Mouse (Mus musculus) myocyte (in vitro differentiated cells): ENCODE data around the gene Cc2d2a. TPM values are rescaled to one million over a fixed set of nuclear protein-coding genes. Genes with fewer than 3 reads are reported as not detected.

ENCODE experiments used
- H3K27me3 ChIP-seq: one replicate; pipeline ENCODE4 v1.6.1; 2011; ENCODE audit not compliant: control insufficient read depth, insufficient read depth, insufficient read length
- H3K36me3 ChIP-seq: one replicate; pipeline ENCODE4 v1.6.1; 2011; ENCODE audit not compliant: control insufficient read depth, insufficient read depth
- H3K4me2 ChIP-seq: one replicate; pipeline ENCODE4 v1.6.1; 2011; ENCODE audit warnings: low read depth, control low read depth
- H3K4me3 ChIP-seq: one replicate; pipeline ENCODE4 v1.5.1; 2011; ENCODE audit warnings: mild to moderate bottlenecking, control low read depth, moderate library complexity
- H3K79me2 ChIP-seq: one replicate; pipeline ENCODE4 v1.6.1; 2011; ENCODE audit not compliant: control insufficient read depth, insufficient read depth
- H3ac ChIP-seq: one replicate; pipeline ENCODE4 v1.6.1; 2011; ENCODE audit not compliant: control insufficient read depth, insufficient read length
- CEBPB ChIP-seq: IDR thresholded peaks from 2 replicates; pipeline ENCODE4 v1.6.1; 2011; ENCODE audit warnings: mild to moderate bottlenecking, moderate library complexity; ENCODE audit not compliant: poor library complexity, insufficient read depth, severe bottlenecking
- E2F4 ChIP-seq: IDR thresholded peaks from one replicate; pipeline ENCODE4 v1.6.1; 2011; ENCODE audit warnings: mild to moderate bottlenecking, control low read depth, moderate library complexity; ENCODE audit not compliant: insufficient read depth
- MAX ChIP-seq: IDR thresholded peaks from one replicate; pipeline ENCODE4 v1.6.1; 2011; ENCODE audit warnings: low read depth, mild to moderate bottlenecking, control low read depth
- MYOD1 ChIP-seq, 3 experiments: IDR thresholded peaks; one replicate each; pipeline ENCODE4 v1.6.1; 2011; ENCODE audit warnings: control low read depth in 2 of 3, low read depth in 2 of 3, mild to moderate bottlenecking in 2 of 3, moderate library complexity in 1 of 3; ENCODE audit not compliant: insufficient read length in 2 of 3, control insufficient read depth in 1 of 3
- MYOG ChIP-seq, 3 experiments: IDR thresholded peaks; one replicate each; pipeline ENCODE4 v1.6.1; 2011; ENCODE audit warnings: control low read depth in 2 of 3, low read depth in 2 of 3, mild to moderate bottlenecking in 2 of 3; ENCODE audit not compliant: insufficient read length in 2 of 3, control insufficient read depth in 1 of 3, insufficient read depth in 1 of 3
- POLR2A ChIP-seq: IDR thresholded peaks from one replicate; pipeline ENCODE4 v1.6.1; 2011; ENCODE audit warnings: low read depth, mild to moderate bottlenecking, control low read depth, moderate library complexity; ENCODE audit not compliant: insufficient read length
- POLR2AphosphoS2 ChIP-seq: IDR thresholded peaks from one replicate; pipeline ENCODE4 v1.6.1; 2011; ENCODE audit warnings: low read depth, control low read depth; ENCODE audit not compliant: insufficient read length
- REST ChIP-seq: IDR thresholded peaks from one replicate; pipeline ENCODE4 v1.6.1; 2011; ENCODE audit warnings: mild to moderate bottlenecking, control low read depth, moderate library complexity; ENCODE audit not compliant: insufficient read depth, insufficient read length
- SRF ChIP-seq: IDR thresholded peaks from one replicate; pipeline ENCODE4 v1.6.1; 2011; ENCODE audit warnings: low read depth; ENCODE audit not compliant: control insufficient read depth, insufficient read length
- TCF12 ChIP-seq: IDR thresholded peaks from one replicate; pipeline ENCODE4 v1.6.1; 2011; ENCODE audit warnings: mild to moderate bottlenecking, control low read depth; ENCODE audit not compliant: poor library complexity, insufficient read depth, severe bottlenecking
- TCF3 ChIP-seq: IDR thresholded peaks from one replicate; pipeline ENCODE4 v1.6.1; 2011; ENCODE audit warnings: low read depth, control low read depth; ENCODE audit not compliant: insufficient read length
- USF1 ChIP-seq: IDR thresholded peaks from one replicate; pipeline ENCODE4 v1.6.1; 2011; ENCODE audit warnings: low read depth, mild to moderate bottlenecking, control low read depth, moderate library complexity
- polyA plus RNA-seq: library from polyadenylated mRNA; unstranded; fragments of >200 nt; fragmentation: generic; extraction: Trizol; gene quantifications from one replicate; pipeline ENCODE4 v1.2.1, GENCODE M21; 2012; ENCODE audit warnings: missing spikeins

Cc2d2a gene
- polyA plus RNA-seq, 1 experiment: 2.4 TPM

DNA sequence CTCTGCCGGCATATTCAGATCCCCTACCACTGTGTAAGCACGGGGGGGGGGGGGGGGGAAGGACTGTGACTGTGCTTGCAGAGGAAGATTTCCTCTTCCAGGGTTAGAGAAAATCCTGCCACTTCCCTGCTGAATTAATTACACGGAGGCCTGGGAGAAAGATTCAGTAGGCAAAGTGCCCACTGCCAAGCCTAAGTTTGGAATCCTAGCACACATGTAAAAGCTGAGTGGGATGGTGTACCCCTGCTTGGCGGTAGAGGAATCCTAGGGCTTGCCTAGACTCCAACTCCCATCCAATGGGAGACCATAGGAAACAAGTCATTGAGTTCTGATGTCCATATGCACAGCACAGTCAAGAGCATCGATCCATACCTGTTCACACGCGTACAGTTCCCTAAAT is 61.7 kb downstream of the Cc2d2a start:
- H3K36me3 ChIP-seq: no peaks in the 10 kb centered on the region
- H3ac ChIP-seq: no peak overlapping the region
- H3K27me3 ChIP-seq: no peaks in the 10 kb centered on the region
- no peak overlapping the region for H3K4me2 ChIP-seq
- H3K4me3 ChIP-seq: no peak overlapping the region
- no peaks in the 10 kb centered on the region for H3K79me2 ChIP-seq
- TF ChIP-seq MAX: no peak
- TF ChIP-seq USF1: no peak

DNA sequence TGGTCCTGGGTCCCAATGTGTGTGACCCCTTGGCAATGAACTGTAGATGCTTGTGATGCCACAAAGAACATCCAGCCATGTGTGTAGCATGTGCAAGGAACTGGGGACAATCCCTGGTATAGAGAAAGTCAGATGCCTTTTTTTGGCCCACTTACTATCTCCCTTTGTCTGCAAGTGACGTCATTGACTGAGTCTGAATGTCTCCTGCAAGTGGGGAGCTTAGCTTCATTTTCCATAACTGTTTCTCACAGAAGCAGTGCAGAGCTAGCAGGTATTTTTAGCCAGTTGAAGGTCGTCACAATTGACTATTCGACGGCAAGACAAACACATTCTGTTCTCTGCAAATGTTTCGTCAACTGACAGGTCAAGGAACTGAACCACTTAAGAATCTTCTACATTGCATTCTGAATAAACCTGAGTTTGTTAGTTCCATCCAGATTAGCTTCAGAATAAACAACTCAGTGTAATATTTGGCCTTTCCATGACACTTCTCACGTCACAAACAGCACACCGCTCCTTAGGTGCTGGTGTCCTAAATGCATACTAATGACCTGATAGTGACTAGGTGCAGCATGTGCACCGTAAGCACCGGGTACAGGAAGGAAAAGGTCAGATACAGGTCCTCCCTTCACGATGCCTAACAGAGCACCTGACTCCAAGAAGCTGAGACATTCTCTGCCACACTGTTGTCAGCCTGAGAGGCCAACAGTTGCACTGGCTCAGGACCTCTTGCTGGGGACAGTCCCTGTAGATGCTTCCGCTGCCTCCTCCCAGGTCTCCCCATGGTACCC is 66.4 kb downstream of the Cc2d2a start:
- H3K4me2 ChIP-seq: no peak overlapping the region
- no peaks in the 10 kb centered on the region for H3K79me2 ChIP-seq
- TF ChIP-seq MYOG (IDR thresholded peaks at IDR 0.05; ENCODE audit: control insufficient read depth in 1 of 3, insufficient read depth in 1 of 3, insufficient read length in 2 of 3, low read depth in 2 of 3) (no peak), TCF12 (no peak), MYOD1 (IDR thresholded peaks at IDR 0.05; ENCODE audit: control insufficient read depth in 1 of 3, insufficient read length in 2 of 3, low read depth in 2 of 3) (no peak), E2F4 (no peak), SRF (no peak), USF1 (no peak), POLR2AphosphoS2 (no peak), REST (no peak), POLR2A (no peak), MAX (no peak), TCF3 (no peak), CEBPB (no peak)
- H3ac ChIP-seq: no peak overlapping the region
- no peaks in the 10 kb centered on the region for H3K27me3 ChIP-seq
- H3K36me3 ChIP-seq: no peaks in the 10 kb centered on the region
- no peak overlapping the region for H3K4me3 ChIP-seq

DNA sequence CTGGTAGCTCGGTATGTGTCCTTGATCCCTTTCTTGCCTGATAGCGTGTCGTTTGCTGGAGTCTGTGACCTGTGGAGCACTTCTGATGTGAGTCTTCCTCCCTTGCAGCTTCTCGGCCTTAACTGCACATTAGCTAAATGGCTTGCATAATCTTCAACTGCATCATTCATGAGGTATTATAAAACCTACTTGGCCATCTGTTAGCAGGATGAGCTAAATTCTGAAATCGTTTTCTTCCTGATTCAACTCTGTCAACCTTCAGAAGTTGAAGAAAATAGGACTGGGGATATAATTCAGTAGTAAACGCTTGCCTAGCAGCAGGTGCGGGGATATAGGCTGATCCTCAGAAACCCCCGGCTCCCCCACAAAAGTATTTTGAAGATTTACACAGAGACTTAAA is 70.2 kb downstream of the Cc2d2a start:
- H3K36me3 ChIP-seq: peaks cover 5% of the 10 kb centered on the region
- no peaks in the 10 kb centered on the region for H3K79me2 ChIP-seq
- H3K4me3 ChIP-seq: no peak overlapping the region
- no peaks in the 10 kb centered on the region for H3K27me3 ChIP-seq
- TF ChIP-seq TCF12 (no peak), POLR2A (no peak), REST (no peak), MAX (no peak), POLR2AphosphoS2 (no peak), MYOG (IDR thresholded peaks at IDR 0.05; ENCODE audit: control insufficient read depth in 1 of 3, insufficient read depth in 1 of 3, insufficient read length in 2 of 3, low read depth in 2 of 3) (no peak), CEBPB (no peak), SRF (no peak), MYOD1 (IDR thresholded peaks at IDR 0.05; ENCODE audit: control insufficient read depth in 1 of 3, insufficient read length in 2 of 3, low read depth in 2 of 3) (no peak), E2F4 (no peak), TCF3 (no peak), USF1 (no peak)
- H3K4me2 ChIP-seq: no peak overlapping the region
- no peak overlapping the region for H3ac ChIP-seq

DNA sequence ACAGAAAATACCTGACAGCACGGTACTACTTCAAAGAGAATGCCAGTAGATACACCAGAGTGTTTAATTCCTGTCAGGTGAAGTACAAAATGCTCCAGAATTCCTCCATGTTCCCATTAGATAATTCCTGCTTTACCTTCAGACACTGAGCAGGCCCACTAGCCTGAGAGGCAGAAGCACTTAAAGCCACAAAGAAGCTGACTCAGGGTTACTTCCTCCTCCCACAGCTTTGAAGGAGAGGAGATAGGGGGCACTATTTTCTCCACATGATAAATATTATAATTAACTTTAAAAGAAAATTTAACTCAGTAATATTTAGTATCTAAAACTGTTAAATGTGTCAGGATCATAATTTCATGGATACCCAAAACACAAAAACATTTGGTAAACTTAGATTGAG is 82.0 kb downstream of the Cc2d2a start:
- Histone ChIP-seq H3K4me3 (no peak overlapping the region), H3K4me2 (no peak overlapping the region), H3K79me2 (no peaks in the 10 kb centered on the region), H3ac (no peak overlapping the region), H3K36me3 (peaks cover 27% of the 10 kb centered on the region), H3K27me3 (no peaks in the 10 kb centered on the region)
- TF ChIP-seq MYOG (IDR thresholded peaks at IDR 0.05; ENCODE audit: control insufficient read depth in 1 of 3, insufficient read depth in 1 of 3, insufficient read length in 2 of 3, low read depth in 2 of 3) (no peak), CEBPB (no peak), E2F4 (no peak), SRF (no peak), POLR2A (no peak), TCF12 (no peak), REST (no peak)

DNA sequence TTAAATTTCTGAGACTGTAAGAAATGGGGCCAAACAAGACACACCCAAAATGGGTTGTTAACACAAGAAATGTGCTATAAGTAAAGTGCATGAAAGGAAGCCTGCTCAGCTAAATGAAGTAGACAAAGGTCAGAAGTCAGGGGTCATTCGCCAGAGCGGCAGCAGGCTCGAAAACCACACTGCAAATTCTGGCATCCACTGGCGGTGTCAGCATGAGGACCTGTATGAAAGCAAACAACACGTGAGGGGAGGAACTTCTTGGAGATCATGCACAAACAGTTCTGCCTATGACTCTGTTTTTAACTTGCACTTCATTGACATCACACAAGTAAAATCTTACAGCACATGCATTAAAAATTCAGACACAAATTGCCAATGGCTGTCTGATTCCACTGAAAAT is 83.0 kb downstream of the Cc2d2a start:
- TF ChIP-seq MAX: no peak
- TF ChIP-seq TCF3: no peak
- TF ChIP-seq POLR2AphosphoS2: no peak
- no peak for TF ChIP-seq E2F4
- TF ChIP-seq MYOD1 (IDR thresholded peaks at IDR 0.05; ENCODE audit: control insufficient read depth in 1 of 3, insufficient read length in 2 of 3, low read depth in 2 of 3): no peak
- no peak for TF ChIP-seq MYOG (IDR thresholded peaks at IDR 0.05; ENCODE audit: control insufficient read depth in 1 of 3, insufficient read depth in 1 of 3, insufficient read length in 2 of 3, low read depth in 2 of 3)
- Histone ChIP-seq H3K36me3 (peaks cover 27% of the 10 kb centered on the region), H3ac (no peak overlapping the region), H3K79me2 (no peaks in the 10 kb centered on the region), H3K27me3 (no peaks in the 10 kb centered on the region), H3K4me3 (no peak overlapping the region), H3K4me2 (no peak overlapping the region)
